Mouse (Mus musculus) megakaryocyte-erythroid progenitor cell, adult 5-6 weeks (primary cell): ENCODE results near the gene Rab3il1. TPM values are rescaled to one million over a fixed set of nuclear protein-coding genes. Genes with fewer than 3 reads are reported as not detected.

Source experiments
- ATAC-seq: replicated peaks from 2 replicates; pipeline ENCODE4 v1.8.0; 2016; ENCODE audit warnings: mild to moderate bottlenecking, inconsistent platforms; ENCODE audit not compliant: severe bottlenecking, poor library complexity, low FRiP score, low TSS enrichment
- total RNA-seq, 2 experiments: library from RNA; stranded (forward) in 1 of 2; stranded (reverse) in 1 of 2; fragments of 200-1000, 215-1000 nt in 1 of 2; fragments of >200 nt in 1 of 2; fragmentation: Nextera tagmentation in 1 of 2; gene quantifications; 2 replicates each; pipeline ENCODE4 v1.2.3; 2014 to 2017

The Rab3il1 gene
- total RNA-seq, 2 experiments from 2014 or later = 20.1 to 23.6 TPM

GRCm38 (mm10) chr19:10003696-10004095 lies 2.2 kb downstream of the Rab3il1 start:
- no peak for ATAC-seq

DNA sequence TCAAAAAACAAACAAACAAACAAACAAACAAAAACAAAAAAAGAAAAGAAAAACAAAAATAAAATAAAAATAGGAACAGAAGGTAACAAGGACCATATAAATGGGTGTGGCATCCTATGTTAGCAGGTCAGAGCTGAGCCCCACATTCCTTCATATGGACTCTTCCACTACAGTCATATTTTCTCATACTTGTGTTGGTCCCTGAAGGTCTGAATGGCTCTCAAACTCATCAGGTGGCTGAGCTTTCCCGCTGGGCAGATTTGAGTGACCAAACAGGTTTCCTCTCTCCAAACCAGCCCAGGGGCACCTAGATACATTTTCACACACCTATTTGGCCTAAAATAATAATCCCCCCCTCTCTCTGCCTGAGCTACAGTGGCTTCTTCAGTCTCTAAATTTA lies 9.9 kb downstream of the Rab3il1 start:
- no peak for ATAC-seq

DNA sequence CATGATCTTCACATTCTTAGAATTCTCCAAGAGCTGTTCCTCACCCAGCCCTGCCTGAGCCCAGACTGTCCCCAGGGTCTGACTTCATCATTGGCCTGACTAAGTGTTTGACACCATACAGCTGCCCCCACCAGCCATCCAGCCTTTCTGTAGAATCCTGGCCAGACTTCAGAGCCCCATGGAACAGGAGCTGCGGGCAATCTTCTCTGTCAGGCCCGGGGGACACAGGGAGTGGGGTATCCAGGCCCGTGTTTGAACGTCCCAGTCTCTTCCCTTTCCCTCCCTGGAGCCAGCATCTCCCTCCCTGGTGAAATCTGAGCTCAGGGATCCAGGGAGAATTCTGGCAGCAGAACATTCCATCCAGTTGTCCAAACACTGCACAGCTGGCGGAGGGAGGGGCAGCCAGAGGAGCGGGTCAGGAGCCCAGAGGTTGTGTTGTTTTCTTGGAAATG lies 11.4 kb downstream of the Rab3il1 start:
- no peak for ATAC-seq

DNA sequence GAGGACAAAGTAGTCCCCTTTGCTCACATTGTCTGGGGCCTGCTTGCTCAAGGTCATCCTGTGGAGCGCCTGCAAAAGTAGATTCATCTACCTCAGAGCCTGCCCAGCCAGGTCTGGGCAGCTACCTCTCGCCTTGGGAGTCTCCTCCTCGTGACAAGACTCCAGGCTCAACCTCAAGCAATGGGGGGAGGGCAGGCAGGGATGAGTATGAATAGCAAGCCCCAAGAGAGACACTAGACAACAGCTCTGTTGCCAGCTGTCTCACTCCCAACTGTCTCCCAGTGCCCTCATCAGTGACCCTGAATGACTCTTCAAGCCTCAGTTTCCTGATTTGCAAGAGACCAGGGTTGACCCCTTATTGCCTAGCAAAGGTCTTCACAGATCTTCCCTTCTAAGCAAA lies 11.9 kb downstream of the Rab3il1 start:
- ATAC-seq = no peak

DNA sequence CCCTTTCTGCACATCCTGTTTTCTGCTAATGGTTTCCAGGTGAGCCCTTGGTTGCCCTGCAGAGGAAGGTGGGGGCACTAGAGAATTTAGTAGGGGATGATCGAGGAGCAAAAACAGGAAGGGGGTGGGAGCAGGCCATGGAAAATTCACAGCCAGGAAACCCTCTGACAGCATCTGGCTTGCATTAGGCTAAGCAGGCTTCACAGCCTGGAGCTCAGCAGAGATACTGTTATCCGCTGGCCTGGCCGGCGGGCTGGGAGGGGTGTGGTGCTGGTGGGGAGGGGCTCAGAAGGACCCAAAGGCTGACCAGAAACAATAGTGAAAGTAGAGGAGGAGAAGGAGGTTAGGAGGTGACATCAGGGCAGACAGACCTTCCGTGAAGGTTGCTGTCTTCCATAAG lies 12.4 kb downstream of the Rab3il1 start:
- ATAC-seq = no peak

DNA sequence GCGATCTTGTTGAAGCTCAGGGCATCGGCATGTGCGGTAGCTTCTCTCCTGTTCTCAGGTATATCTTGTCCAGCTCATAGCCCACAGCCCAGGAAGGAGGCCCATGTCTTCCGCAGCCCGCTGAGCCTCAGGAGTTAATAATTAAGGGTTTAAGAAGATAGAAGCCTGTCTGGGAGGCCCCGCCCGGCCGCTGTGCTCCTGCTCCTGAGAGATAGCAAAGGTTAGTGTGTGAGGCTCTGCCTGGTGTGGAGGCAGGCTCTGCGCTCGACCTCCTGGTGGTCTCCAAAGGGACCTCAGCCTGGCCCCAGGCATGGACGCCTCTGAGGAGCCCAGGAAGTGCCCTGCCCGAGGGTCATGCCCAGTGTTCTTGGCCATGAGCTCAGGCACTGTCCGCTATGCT lies 13.4 kb downstream of the Rab3il1 start:
- peak; percentile 88 for ATAC-seq

- ATAC-seq = no peak
Observed at GRCm38 (mm10) chr19:10015442-10015841, 14.0 kb downstream of the Rab3il1 start.

- ATAC-seq = no peak
Observed at GRCm38 (mm10) chr19:10016151-10016550, 14.7 kb downstream of the Rab3il1 start.

DNA sequence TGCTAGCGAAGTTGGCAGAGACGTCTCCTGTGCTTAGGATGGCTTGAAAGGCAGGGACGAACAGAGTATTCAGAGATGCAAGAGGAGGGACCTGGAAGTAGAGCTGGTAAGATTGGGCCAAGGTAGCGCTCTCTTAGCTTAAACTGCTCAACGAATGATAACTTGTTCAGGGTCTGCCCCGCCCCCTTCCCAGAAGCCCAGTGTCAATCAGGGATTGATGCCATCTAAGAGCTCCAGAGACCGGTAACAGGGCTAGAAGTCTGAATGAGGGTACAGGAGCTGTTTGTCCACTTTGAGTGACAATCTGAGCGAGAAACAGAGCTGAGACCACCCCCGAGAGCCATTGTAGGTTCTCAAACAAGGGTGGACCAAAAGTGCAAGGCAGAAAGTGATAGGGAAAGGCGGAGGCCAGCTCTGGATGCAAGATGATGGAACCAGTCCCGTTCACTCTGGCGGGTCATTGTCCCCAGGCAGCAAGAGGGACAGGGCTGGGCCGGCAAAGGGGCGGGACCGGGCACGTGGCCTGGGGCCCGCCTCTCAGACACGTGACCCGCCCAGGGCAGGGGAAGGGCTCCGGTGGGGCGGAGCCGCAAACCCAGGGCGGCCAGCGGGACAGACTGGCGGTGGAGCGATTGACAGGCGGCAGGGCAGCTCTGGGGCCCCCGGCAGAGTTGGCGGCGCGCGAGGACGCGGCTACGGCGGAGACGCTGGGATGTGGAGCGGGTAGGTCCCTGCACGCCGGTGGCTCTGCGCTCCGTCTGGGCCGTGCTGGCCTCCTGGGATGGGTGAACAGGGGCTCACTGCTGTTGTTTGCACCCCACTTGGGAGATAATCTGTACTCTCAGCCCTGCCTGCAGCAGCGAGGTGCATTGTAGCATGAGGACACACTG lies 16.4 kb downstream of the Rab3il1 start:
- ATAC-seq = peak; percentile 73

- ATAC-seq = no peak
Observed at GRCm38 (mm10) chr19:10018527-10018818, 17.0 kb downstream of the Rab3il1 start.

DNA sequence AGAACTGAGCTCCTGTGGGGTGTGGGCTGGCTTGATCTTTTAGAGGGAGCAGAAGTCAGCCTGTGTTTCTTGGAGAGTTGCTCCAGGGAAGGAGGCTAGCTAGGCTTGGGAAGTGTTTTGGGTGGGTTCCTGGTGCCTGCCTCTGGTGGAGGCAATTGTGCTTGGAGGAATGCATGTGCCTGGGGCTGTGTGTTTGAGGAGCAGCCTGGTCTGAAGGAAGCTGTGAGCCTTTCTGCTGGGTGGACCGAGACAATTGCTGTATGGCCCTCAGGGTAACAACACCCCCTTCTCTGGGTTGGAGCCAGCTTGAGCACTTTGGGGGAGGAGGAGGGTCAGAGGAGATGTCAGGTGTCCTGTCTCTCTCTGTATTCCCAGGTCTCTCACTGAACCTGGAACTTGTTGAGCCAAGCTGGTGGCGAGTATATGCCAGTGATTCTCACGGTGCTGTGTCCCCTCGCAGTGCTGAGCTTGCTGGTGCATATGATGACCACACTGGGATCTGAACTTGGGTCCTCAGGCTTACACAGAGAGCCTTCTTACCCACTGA lies 17.8 kb downstream of the Rab3il1 start:
- ATAC-seq = no peak

- no peak for ATAC-seq
Observed at GRCm38 (mm10) chr19:10021981-10022380, 20.5 kb downstream of the Rab3il1 start.

DNA sequence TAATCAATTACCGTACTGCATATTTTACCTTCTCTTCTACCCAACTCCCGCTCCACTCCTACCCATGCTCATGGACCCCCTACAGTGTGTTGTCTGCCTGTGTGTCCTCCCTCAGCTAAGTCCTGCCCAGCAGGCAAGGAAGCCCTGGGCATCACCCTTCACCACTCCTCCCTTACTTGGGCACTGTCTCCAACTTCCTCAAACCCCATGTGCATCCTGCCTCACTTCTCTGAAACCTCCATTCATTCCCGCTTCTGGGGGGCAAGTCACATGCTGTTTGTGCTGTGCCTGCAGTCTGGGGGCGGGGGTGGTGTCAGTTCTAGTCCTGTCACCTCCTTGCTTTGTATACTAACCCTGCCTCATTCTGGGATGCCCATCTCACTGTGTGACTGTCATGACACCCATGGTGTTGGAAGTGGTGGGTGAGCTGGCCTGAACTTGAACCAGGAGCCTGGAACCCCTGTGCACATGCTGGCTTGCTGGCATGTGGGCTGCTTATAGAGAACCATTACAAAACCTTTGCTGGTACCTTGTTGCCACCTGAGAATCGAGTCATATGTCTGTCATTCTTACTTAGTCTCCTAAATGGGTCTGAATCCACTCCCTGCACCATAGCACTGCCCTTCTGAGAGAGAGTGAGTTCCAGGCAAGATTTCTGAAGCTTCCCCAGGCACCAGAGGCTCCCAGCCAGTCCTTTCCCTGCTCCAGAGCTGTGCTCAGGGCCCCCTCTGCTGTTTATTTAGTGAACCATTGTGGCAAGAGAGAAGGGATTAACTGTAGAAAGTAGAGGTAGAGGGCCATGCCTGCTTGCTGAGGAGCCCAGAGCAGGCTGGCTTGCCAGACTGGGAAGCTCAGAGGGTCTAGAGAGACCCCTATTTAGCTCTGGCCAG lies 21.2 kb downstream of the Rab3il1 start:
- no peak for ATAC-seq

- ATAC-seq = no peak
Observed at GRCm38 (mm10) chr19:10023304-10023758, 21.9 kb downstream of the Rab3il1 start.

DNA sequence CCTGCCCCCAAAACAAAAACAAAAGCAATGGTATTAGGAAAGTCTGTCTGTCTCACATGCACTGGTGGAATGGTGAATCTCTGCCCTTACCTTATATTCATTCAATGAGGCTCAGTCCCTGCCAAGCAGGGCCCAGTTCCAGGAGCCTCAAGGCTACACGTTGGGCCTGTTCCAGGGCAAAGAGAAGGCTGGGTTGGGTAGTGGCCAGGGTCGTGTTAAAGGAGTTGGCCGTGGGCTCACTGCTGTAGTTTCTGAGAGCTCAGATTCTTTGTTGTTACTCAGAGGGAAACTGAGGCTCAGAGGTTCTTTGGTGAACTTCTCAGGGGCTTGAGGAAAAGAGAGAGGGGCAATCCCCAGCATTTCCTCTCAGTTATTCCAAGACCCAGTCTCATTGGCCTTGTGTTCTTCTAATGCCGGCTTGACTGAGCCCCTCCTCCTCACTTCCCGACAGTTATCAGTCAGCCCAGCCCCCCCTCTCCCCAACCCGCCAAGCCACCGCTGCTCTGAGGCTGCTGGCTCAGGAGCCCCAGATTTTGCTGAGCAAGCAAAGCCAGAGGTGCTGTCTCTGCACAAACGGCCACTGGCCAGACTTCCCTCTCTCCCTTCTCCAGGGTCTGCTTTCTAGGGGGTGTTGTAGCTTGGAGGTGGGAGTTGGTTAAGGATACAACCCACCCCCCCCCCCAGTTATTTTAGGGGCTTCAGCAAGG lies 23.9 kb downstream of the Rab3il1 start:
- ATAC-seq = no peak

DNA sequence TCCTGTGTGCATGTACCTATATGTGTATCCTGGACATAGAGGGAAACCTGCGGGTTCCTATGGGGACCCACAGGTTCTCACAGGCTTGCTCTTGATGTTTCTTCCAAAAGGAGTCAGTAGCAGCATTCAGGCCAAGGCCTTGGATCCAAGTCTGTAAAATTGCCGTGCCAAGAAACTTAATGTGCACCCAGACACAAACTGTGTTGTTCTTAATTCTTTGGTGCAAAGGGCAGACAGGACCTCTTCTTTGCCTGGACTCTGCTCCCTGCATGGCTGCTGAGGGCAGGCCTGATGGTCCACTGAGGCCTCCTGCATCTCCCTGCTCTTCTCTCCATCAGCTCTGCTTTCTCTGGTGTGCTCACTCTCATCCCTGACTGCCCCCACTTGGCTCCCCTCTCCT lies 28.3 kb downstream of the Rab3il1 start:
- ATAC-seq = no peak

- ATAC-seq = peak; percentile 67
Observed at GRCm38 (mm10) chr19:10033211-10033973, 31.9 kb downstream of the Rab3il1 start.

- no peak for ATAC-seq
Observed at GRCm38 (mm10) chr19:10034356-10034755, 32.9 kb downstream of the Rab3il1 start.
